Mouse (Mus musculus) cerebellum, adult 8-10 months (tissue): ENCODE data around the gene Sohlh2.

Source experiments
- DNase-seq: peaks from one replicate; pipeline ENCODE4 v3.0.0; 2022

Gene Sohlh2

GRCm38 (mm10) chr3:55212254-55212653 is 30.4 kb downstream of the Sohlh2 start:
- no peak for DNase-seq

- DNase-seq, result no peak
These were observed 32.0 kb downstream of the Sohlh2 start for GRCm38 (mm10) chr3:55213785-55214184.

GRCm38 (mm10) chr3:55214413-55214812 is 32.6 kb downstream of the Sohlh2 start:
- DNase-seq, result no peak

GRCm38 (mm10) chr3:55222502-55222901 is 40.7 kb downstream of the Sohlh2 start:
- no peak for DNase-seq

GRCm38 (mm10) chr3:55223862-55224261 is 42.0 kb downstream of the Sohlh2 start:
- no peak for DNase-seq

- DNase-seq, result no peak
These were observed 44.8 kb downstream of the Sohlh2 start for GRCm38 (mm10) chr3:55226501-55227213.

- no peak for DNase-seq
These were observed 45.4 kb downstream of the Sohlh2 start for GRCm38 (mm10) chr3:55227214-55227581.

GRCm38 (mm10) chr3:55241730-55242421 is 60.0 kb downstream of the Sohlh2 start, which contains the start of gene Dclk1:
TSS of gene Dclk1 (plus strand) at chr3:55242364.
- DNase-seq, result no peak

GRCm38 (mm10) chr3:55242422-55243055 is 60.7 kb downstream of the Sohlh2 start:
- peak; percentile 19 for DNase-seq

GRCm38 (mm10) chr3:55243056-55243471 is 61.2 kb downstream of the Sohlh2 start:
- DNase-seq, result no peak

- no peak for DNase-seq
These were observed 62.3 kb downstream of the Sohlh2 start for GRCm38 (mm10) chr3:55244087-55244486.

GRCm38 (mm10) chr3:55246618-55247272 is 64.9 kb downstream of the Sohlh2 start:
- DNase-seq, result no peak

GRCm38 (mm10) chr3:55248048-55248447 is 66.2 kb downstream of the Sohlh2 start:
- DNase-seq, result no peak

GRCm38 (mm10) chr3:55248508-55248907 is 66.7 kb downstream of the Sohlh2 start:
- peak; percentile 48 for DNase-seq

- no peak for DNase-seq
These were observed 68.8 kb downstream of the Sohlh2 start for GRCm38 (mm10) chr3:55250631-55251030.
